Mouse (Mus musculus) CD4-positive, CD25-positive, alpha-beta regulatory T cell, adult 2 months (primary cell): ENCODE data around the gene Cenpa.
"Not testable (repeated sequence)": the region's sequence is repeated elsewhere in the genome, so short reads cannot be mapped to it uniquely, and the experiment has no call there.

ENCODE experiments used
- DNase-seq: peaks from one replicate; pipeline ENCODE4 v3.0.0-alpha.2; 2012; ENCODE audit warnings: low read depth, low spot score

Gene Cenpa

DNA sequence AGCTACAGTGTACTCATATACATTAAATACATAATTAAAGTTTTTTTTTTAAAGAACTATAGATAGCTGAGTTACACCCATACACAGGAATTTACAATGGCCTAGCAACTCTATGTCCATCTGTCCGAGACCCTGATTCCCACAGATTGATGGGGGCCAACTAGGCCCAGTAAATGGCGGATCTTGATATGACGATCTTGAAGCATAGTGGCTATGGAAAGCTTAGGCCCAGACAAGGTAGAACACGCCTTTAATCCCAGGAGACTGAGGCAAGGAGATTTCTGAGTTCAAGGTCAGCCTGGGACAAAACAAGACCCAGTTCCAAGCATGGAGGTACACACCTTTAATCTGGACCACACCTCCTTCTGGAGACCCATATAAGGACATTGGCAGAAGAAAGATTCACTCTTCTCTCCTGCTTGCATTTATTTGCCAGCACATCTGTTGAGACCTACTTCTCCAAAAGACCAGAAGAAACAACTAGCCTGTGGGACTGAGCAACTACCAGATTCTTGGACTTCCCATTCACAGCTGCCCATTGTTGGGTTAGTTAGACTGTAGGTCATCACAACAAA is 12.2 kb downstream of the Cenpa start:
- no peak for DNase-seq

DNA sequence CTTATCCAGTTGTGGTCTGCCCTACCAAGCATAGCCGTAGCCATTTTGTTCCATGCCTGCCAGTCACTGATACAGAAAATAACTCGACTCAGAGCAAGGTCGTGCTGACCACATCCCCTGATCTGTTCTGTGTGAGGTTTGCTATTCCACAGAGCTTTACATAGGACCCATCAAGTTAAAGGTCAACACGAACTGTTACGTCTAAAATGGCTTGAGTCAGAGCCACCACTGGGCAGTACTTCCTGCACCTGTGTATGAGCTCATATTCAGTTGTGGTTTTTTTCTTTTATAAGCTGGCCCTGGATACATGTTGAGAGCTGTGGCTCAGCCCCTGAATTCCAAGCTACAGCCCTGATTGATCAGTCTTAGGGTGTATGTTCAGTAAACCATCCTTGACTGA is 13.0 kb downstream of the Cenpa start:
- no peak for DNase-seq

GRCm38 (mm10) chr5:30681970-30682369 is 15.4 kb downstream of the Cenpa start:
- no peak for DNase-seq

- DNase-seq = peak; percentile 55
Observed at GRCm38 (mm10) chr5:30682967-30683600, 16.5 kb downstream of the Cenpa start.

- peak; percentile 44 for DNase-seq
Observed at GRCm38 (mm10) chr5:30683993-30684392, 17.4 kb downstream of the Cenpa start.

DNA sequence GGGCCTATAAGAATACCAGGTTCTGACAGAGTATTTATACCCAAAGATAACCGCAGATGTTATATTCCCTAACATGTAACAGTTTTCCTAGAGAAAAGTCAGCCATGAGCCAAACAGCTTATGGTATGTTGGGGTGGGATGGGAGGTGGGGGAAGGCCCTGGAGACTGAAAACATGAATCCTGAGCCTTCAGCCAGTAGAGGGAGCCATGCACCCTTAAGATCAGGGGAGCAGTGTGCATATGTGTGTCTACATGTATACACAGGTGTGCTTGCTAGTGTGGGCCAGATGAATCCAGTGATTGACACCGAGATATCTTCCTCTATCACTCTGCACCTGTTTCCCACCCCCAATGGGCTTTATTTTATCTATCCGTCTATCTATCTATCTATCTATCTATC is 20.2 kb downstream of the Cenpa start:
- DNase-seq = peak; percentile 44

GRCm38 (mm10) chr5:30700361-30701000 is 33.9 kb downstream of the Cenpa start:
- no peak for DNase-seq

DNA sequence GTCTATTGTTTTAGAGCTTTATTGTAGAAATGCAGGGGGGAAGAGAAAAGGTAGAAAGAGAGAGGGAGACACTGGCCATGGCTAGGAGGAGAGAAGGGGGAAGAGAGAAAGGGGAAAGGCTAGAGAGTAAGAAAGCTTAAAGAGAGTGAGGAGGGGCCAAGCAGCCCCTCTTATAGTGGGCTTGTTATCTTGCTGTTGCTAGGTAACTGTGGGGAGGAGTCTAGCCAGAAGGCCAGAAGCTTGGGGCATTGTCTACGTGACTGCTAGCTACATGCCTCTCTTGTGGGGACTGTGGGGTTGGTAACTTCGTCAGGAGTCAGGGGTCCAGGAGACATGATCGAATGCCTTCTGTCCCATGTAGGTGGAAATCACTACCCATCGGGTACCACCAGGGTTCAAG is 34.8 kb downstream of the Cenpa start:
- DNase-seq = not testable (repeated sequence)

DNA sequence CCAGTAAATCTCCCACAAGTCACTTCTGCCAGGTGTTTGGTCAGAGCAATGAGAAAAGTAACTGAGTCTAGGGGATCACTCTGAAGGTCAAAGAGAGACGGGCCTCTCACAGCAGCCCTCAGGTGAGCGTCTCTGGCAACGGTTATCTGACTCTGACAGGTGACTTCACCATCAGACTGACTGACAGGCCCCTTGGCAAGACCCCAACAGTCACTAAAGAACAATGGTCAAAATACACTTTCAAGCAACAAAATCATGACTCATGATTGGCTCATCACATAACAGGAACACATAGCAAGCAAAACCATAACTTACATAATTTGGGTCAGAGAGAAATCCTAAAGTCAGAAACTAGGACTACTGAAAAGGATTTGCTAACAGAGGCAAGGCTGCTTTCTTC is 35.3 kb downstream of the Cenpa start:
- no peak for DNase-seq

DNA sequence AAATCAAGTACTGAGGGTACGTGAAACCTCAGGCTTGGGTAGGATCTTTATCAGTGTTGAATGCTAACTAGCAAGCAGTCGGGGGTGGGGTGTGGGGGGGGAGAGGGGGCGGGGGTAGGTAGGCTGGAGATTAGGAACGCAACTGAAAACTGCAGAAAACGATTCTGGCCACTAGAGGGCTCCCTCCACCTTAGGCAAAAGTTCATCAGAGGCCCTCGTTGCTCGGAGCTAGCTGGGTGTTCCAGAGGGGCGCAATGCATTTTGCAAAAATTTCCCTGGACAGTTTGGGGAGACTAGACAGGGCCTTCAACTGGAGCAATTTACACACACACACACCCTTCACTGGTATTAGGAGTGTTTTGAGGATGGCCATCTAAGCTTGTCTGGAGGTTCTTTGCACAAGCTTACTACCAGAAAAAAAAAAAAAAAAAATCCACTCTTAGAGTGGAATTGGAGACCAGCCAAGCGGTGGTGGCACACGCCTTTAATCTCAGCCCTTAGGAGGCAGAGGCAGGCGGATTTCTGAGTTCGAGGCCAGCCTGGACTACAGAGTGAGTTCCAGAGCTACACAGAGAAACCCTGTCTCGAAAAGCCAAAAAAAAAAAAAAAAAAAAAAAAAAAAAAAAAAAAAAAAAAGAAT is 43.3 kb downstream of the Cenpa start:
- peak; percentile 88 for DNase-seq

DNA sequence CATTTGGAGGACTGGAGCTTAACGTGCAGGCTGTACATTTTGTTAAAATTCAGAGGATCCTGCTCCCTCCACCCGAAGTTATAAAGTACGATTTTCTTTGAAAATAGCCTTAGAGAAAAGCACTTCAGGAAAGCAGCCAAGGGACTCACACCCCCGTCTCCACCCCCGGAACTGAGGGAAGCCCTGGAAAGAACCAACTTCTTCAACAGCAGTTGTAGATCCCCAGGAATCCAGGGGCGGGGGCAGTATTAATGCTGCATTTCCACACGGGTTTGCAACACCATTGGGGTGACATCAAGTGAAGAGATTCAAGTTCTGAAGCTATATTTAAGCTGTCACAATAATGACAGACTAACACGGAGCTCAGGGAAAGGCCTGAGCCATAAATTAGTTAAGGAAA is 43.9 kb downstream of the Cenpa start:
- no peak for DNase-seq

DNA sequence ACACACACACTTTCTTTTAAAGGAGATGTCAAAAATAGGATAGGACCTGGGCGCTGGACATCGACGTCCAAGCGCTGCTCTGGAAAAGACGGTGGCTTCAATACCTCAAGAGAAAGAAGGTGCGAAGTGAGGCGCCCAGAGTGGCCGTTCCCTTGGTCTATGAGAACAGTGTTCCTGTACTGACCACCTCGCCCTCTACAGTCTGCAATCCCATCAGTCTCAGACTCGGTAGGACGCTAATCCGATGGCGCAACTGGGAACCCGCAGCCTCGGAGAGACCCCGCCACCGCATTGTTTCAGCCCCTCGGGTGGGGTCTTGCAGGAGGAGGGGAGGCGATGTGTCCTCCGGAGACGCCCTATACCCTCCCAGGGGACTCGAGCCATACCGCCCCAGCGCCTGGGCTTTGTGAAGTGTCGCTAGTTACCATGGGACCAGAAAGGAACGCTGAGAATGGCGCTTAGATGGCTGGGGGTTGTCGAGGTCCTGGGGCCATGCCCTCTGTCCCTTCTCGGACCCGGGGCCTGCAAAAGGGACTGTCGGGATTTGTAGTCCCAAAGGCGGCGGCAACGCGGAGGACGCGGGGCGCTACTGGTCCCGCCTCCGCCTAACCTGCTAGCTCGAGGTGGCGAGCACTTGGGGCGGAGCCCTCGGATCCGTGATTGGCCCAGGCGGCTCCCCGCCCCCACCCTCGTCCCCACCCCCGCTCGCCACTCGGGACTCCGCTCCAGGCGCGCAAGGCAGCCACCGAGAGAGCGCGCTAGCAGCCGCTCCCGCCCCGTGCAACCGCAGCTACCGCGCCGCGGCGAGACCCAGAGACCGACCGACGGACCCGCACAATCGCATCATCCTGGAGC is 44.8 kb downstream of the Cenpa start, which contains the start of gene Dpysl5:
Dpysl5 (plus strand) TSS at position 418 of the 855 bp plus-strand sequence.
- DNase-seq = peak; percentile 77

DNA sequence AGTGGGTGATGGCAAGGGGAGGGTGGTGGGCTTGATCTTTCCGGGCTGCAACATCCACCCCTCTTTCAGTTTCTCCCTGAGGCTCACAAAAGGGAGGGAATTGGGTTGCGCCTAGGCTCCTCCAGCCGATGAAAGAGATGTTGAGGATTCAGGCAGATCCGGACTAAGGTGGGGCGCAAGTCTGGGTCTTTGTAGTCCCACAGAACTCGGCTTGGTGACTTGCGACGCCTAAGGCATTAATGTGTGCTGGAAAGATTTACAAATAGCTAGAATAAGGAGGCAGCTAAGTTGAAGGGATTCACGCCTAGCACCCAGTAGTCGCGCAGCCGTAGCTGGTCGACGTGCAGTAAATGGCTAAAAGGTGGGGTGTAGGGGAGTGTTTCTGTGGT is 45.4 kb downstream of the Cenpa start:
- no peak for DNase-seq

DNA sequence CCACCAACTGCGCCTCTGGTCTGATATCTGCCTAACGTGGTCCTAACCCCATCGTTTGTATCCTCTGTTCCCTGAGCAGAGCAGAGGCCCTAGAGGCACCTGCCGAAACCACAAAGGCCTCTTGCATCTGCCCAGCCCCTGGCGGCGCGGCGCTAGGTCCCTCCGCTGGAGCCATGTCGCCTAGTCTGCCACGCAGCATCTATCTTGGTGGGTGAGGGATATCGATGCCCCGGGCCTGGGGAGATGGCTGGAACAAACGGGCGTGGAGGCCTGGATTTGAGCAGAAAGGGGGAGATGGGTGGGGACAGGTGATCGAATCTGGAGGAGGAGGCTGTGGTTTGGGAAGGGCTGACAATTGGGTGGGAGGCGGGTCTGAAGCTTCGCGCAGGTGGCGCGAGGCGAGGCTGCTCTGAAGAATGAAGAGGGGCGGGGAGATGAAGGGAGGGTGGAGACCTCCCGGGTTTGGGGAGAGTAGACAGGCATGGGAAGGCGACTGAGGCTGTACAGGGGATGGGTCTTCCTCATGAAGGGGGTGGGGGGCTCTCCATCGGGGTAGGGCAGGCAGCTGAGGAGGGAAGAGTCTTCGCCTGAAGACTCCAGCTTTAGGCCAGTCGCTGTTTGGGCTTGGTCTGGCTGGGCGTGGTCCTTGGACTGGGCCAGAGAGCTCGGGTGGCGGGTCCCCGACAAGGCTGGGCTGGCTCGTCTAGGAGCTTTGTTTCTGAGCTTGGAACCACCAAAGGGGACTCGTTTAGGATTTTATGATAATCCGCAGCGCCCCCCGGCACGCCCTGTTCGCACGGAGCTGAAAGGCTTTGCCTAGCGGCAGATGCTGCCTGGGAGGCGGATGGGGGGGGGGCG is 46.1 kb downstream of the Cenpa start:
- DNase-seq = peak; percentile 45

DNA sequence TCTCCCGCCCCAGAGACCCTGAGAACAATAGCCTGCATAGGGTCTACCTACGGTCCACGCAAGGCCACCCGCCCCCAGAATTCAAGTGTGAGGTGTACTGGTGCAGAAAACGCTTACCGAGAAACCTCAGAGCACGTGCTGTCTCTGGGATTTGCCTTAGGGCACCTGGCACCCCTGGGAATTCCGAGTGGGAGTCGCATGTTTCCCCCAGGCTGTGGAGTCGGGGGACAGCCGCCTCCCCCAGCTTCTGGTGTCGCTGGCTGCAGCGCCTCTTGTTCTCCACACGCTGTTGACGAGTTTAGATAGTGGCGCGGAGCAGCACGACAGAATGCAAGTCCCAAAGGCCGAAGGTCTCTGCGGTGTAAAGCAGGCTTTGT is 46.7 kb downstream of the Cenpa start:
- DNase-seq = no peak

DNA sequence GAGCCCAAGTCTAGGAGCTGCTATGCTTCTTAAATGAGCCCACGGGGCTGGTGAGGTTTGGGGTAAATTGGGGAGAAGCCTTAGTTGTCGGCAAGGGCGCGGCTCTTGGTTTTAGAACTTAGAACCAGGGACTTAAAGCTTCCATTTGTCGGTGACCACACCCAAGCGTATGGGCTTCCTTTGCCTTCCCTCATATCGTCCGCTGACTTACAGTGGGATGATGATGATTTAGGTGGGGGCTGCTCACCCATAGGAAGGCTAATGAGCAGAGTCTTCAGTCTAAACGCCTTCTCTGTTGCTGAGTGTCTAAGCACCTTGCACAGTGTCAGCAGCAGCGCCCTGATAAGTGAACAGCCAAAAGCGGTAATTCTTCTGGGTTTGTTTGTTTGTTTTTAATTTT is 47.1 kb downstream of the Cenpa start:
- peak; percentile 10 for DNase-seq

DNA sequence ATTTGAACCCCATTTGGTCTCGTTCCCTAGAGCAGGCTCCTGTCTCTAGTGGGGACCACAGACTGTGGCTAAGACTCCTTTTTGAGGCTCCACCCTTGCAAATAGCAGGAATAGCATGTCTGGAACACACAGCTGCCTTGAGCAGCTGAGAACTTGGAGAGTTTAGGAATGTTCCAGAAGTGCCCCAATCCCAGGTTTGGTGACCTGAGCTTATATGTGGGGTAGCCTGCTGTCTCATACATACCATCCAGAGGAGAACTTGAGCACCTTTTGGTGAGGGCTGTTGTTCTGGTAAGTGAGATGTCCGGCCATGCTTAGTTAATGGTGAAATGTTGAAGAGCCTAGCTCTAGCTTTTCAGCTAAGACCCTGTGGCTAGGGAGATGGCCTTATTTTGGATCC is 49.7 kb downstream of the Cenpa start:
- DNase-seq = no peak

GRCm38 (mm10) chr5:30717506-30717905 is 50.9 kb downstream of the Cenpa start:
- no peak for DNase-seq

GRCm38 (mm10) chr5:30717991-30718703 is 51.6 kb downstream of the Cenpa start:
- DNase-seq = no peak

- no peak for DNase-seq
Observed at GRCm38 (mm10) chr5:30721935-30722334, 55.4 kb downstream of the Cenpa start.
